Mouse (Mus musculus) CH12.LX (cell line): ENCODE measurements around the gene Tedc1. TPM values are rescaled to one million over a fixed set of nuclear protein-coding genes. Genes with fewer than 3 reads are reported as not detected.

ENCODE experiments used
- DNase-seq: peaks from one replicate; pipeline ENCODE4 v3.0.0-alpha.2; 2013; ENCODE audit errors: extremely low read depth
- H3K27ac ChIP-seq: 2 replicates; pipeline ENCODE4 v1.5.1; 2012; ENCODE audit warnings: low read depth, mild to moderate bottlenecking, control low read depth, moderate library complexity; ENCODE audit not compliant: insufficient read depth
- H3K27me3 ChIP-seq: replicated peaks from 2 replicates; pipeline ENCODE3; 2012; ENCODE audit warnings: inconsistent platforms
- H3K36me3 ChIP-seq, 2 experiments: replicated peaks in 1 of 2; 2 replicates each; pipeline versions ENCODE3 to v1.6.1; 2012; ENCODE audit warnings: inconsistent platforms in 1 of 2, low read length in 1 of 2, mild to moderate bottlenecking in 1 of 2, mixed read lengths in 1 of 2, moderate library complexity in 1 of 2; ENCODE audit not compliant: control insufficient read depth in 1 of 2, insufficient read depth in 1 of 2
- H3K4me1 ChIP-seq, 2 experiments: 2 replicates each; pipeline ENCODE4 v1.6.1; 2012; ENCODE audit warnings: inconsistent platforms in 1 of 2, moderate library complexity in 1 of 2; ENCODE audit not compliant: insufficient read depth in 2 of 2, control insufficient read depth in 1 of 2
- H3K4me2 ChIP-seq: 2 replicates; pipeline ENCODE4 v1.6.1; 2012; ENCODE audit warnings: low read depth, mild to moderate bottlenecking, control low read depth; ENCODE audit not compliant: poor library complexity, insufficient read depth, severe bottlenecking
- H3K4me3 ChIP-seq, 3 experiments: fragments of 150-350 bp in 1 of 3; sonication (generic) in 1 of 3; replicated peaks in 1 of 3; 2 replicates each; pipeline versions ENCODE3 to v1.5.1; 2011 to 2012; ENCODE audit warnings: low read depth in 2 of 3, low read length in 2 of 3, mild to moderate bottlenecking in 2 of 3, moderate library complexity in 2 of 3, control low read depth in 1 of 3, improper control_type of control experiment in 1 of 3, inconsistent platforms in 1 of 3, mixed read lengths in 1 of 3; ENCODE audit not compliant: poor library complexity in 1 of 3
- H3K79me2 ChIP-seq: replicated peaks from 2 replicates; pipeline ENCODE4 v1.6.1; 2012; ENCODE audit warnings: mild to moderate bottlenecking, moderate library complexity; ENCODE audit not compliant: control insufficient read depth, poor library complexity, insufficient read depth, severe bottlenecking; ENCODE audit errors: extremely low read depth
- H3K9ac ChIP-seq: 2 replicates; pipeline ENCODE4 v1.6.1; 2012; ENCODE audit warnings: low read depth, mild to moderate bottlenecking, control low read depth, moderate library complexity; ENCODE audit not compliant: insufficient read depth
- H3K9me3 ChIP-seq: replicated peaks from 2 replicates; pipeline ENCODE3; 2012; ENCODE audit warnings: low read length, inconsistent platforms, mixed read lengths
- BHLHE40 ChIP-seq: IDR thresholded peaks from 2 replicates; pipeline ENCODE4 v1.6.1; 2011; ENCODE audit warnings: mild to moderate bottlenecking, low read depth, low read length, improper control_type of control experiment
- CHD1 ChIP-seq: IDR thresholded peaks from 2 replicates; pipeline ENCODE4 v1.6.1; 2012; ENCODE audit warnings: low read depth, low read length, improper control_type of control experiment, inconsistent platforms
- CHD2 ChIP-seq: IDR thresholded peaks from 2 replicates; pipeline ENCODE4 v1.6.1; 2011; ENCODE audit warnings: low read length, improper control_type of control experiment
- CTCF ChIP-seq, 2 experiments: IDR thresholded peaks in 1 of 2; conservative IDR thresholded peaks in 1 of 2; 2 replicates each; pipeline ENCODE4 v1.5.1; 2011 to 2012; ENCODE audit warnings: low read depth in 2 of 2, low read length in 2 of 2, improper control_type of control experiment in 1 of 2, inconsistent platforms in 1 of 2, mild to moderate bottlenecking in 1 of 2, moderate library complexity in 1 of 2
- E2F4 ChIP-seq: IDR thresholded peaks from 2 replicates; pipeline ENCODE4 v1.6.1; 2011; ENCODE audit warnings: low read depth, low read length, improper control_type of control experiment; ENCODE audit not compliant: insufficient replicate concordance
- ELF1 ChIP-seq: IDR thresholded peaks from 2 replicates; pipeline ENCODE4 v1.6.1; 2014; ENCODE audit warnings: low read depth, mild to moderate bottlenecking, inconsistent platforms, low read length, improper control_type of control experiment
- EP300 ChIP-seq: IDR thresholded peaks from 2 replicates; pipeline ENCODE4 v1.6.1; 2011; ENCODE audit warnings: low read length, improper control_type of control experiment
- ETS1 ChIP-seq: conservative IDR thresholded peaks from 2 replicates; pipeline ENCODE4 v1.6.1; 2012; ENCODE audit warnings: low read depth, mild to moderate bottlenecking, inconsistent platforms, low read length, improper control_type of control experiment, moderate library complexity
- GABPA ChIP-seq: IDR thresholded peaks from 2 replicates; pipeline ENCODE4 v1.6.1; 2012; ENCODE audit warnings: low read depth, low read length, improper control_type of control experiment, inconsistent platforms; ENCODE audit not compliant: insufficient replicate concordance
- HCFC1 ChIP-seq: IDR thresholded peaks from 2 replicates; pipeline ENCODE4 v1.6.1; 2012; ENCODE audit warnings: low read depth, mild to moderate bottlenecking, inconsistent platforms, low read length, improper control_type of control experiment
- IRF4 ChIP-seq: IDR thresholded peaks from 2 replicates; pipeline ENCODE4 v1.6.1; 2014; ENCODE audit warnings: low read depth, mild to moderate bottlenecking, inconsistent platforms, low read length, improper control_type of control experiment
- JUN ChIP-seq: IDR thresholded peaks from 2 replicates; pipeline ENCODE4 v1.6.1; 2011; ENCODE audit warnings: low read depth, mild to moderate bottlenecking, low read length, improper control_type of control experiment, moderate library complexity; ENCODE audit not compliant: insufficient read depth
- JUND ChIP-seq: conservative IDR thresholded peaks from 2 replicates; pipeline ENCODE4 v1.6.1; 2011; ENCODE audit warnings: low read depth, low read length, improper control_type of control experiment
- KAT2A ChIP-seq: IDR thresholded peaks from 2 replicates; pipeline ENCODE4 v1.6.1; 2012; ENCODE audit warnings: low read length, improper control_type of control experiment, inconsistent platforms; ENCODE audit not compliant: insufficient replicate concordance
- MAFK ChIP-seq: IDR thresholded peaks from 2 replicates; pipeline ENCODE4 v1.6.1; 2011; ENCODE audit warnings: low read length, improper control_type of control experiment; ENCODE audit not compliant: insufficient replicate concordance
- MAX ChIP-seq: IDR thresholded peaks from 2 replicates; pipeline ENCODE4 v1.6.1; 2011; ENCODE audit warnings: low read length, improper control_type of control experiment
- MAZ ChIP-seq: IDR thresholded peaks from 2 replicates; pipeline ENCODE4 v1.6.1; 2012; ENCODE audit warnings: low read depth, mild to moderate bottlenecking, inconsistent platforms, low read length, improper control_type of control experiment, moderate library complexity
- MEF2A ChIP-seq: IDR thresholded peaks from 2 replicates; pipeline ENCODE4 v1.6.1; 2014; ENCODE audit warnings: low read depth, mild to moderate bottlenecking, inconsistent platforms, low read length, improper control_type of control experiment, borderline replicate concordance
- MXI1 ChIP-seq: IDR thresholded peaks from 2 replicates; pipeline ENCODE4 v1.6.1; 2011; ENCODE audit warnings: mild to moderate bottlenecking, low read depth, low read length, improper control_type of control experiment
- MYC ChIP-seq: IDR thresholded peaks from 2 replicates; pipeline ENCODE4 v1.6.1; 2011; ENCODE audit warnings: low read depth, mild to moderate bottlenecking, improper control_type of control experiment, low read length
- NELFE ChIP-seq: IDR thresholded peaks from 2 replicates; pipeline ENCODE4 v1.6.1; 2011; ENCODE audit warnings: low read depth, low read length, improper control_type of control experiment
- NRF1 ChIP-seq: IDR thresholded peaks from 2 replicates; pipeline ENCODE4 v1.6.1; 2014; ENCODE audit warnings: low read depth, mild to moderate bottlenecking, inconsistent platforms, low read length, improper control_type of control experiment, moderate library complexity
- PAX5 ChIP-seq: IDR thresholded peaks from 2 replicates; pipeline ENCODE4 v1.6.1; 2012; ENCODE audit warnings: low read length, inconsistent platforms, mixed read lengths
- POLR2A ChIP-seq: IDR thresholded peaks from 2 replicates; pipeline ENCODE4 v1.6.1; 2011; ENCODE audit warnings: low read depth, mild to moderate bottlenecking, improper control_type of control experiment, low read length
- POLR2AphosphoS2 ChIP-seq: IDR thresholded peaks from 2 replicates; pipeline ENCODE4 v1.6.1; 2011; ENCODE audit warnings: low read depth, low read length, improper control_type of control experiment
- RAD21 ChIP-seq: IDR thresholded peaks from 2 replicates; pipeline ENCODE4 v1.6.1; 2011; ENCODE audit warnings: low read depth, mild to moderate bottlenecking, low read length, improper control_type of control experiment, moderate library complexity
- RCOR1 ChIP-seq: conservative IDR thresholded peaks from 2 replicates; pipeline ENCODE4 v1.6.1; 2012; ENCODE audit warnings: low read depth, mild to moderate bottlenecking, inconsistent platforms, low read length, improper control_type of control experiment
- SIN3A ChIP-seq: IDR thresholded peaks from 2 replicates; pipeline ENCODE4 v1.6.1; 2012; ENCODE audit warnings: low read length, improper control_type of control experiment, inconsistent platforms
- SMC3 ChIP-seq: IDR thresholded peaks from 2 replicates; pipeline ENCODE4 v1.6.1; 2011; ENCODE audit warnings: low read depth, low read length, improper control_type of control experiment
- TBP ChIP-seq: conservative IDR thresholded peaks from 2 replicates; pipeline ENCODE4 v1.6.1; 2011; ENCODE audit warnings: low read depth, low read length, improper control_type of control experiment
- TCF12 ChIP-seq: IDR thresholded peaks from 2 replicates; pipeline ENCODE4 v1.6.1; 2014; ENCODE audit warnings: low read depth, mild to moderate bottlenecking, inconsistent platforms, low read length, improper control_type of control experiment
- UBTF ChIP-seq: IDR thresholded peaks from 2 replicates; pipeline ENCODE4 v1.6.1; 2012; ENCODE audit warnings: low read depth, mild to moderate bottlenecking, inconsistent platforms, low read length, improper control_type of control experiment, moderate library complexity
- USF1 ChIP-seq: IDR thresholded peaks from 2 replicates; pipeline ENCODE4 v1.6.1; 2014; ENCODE audit warnings: low read depth, mild to moderate bottlenecking, inconsistent platforms, low read length, improper control_type of control experiment
- USF2 ChIP-seq: conservative IDR thresholded peaks from 2 replicates; pipeline ENCODE4 v1.6.1; 2011; ENCODE audit warnings: low read depth, low read length, improper control_type of control experiment
- ZC3H11A ChIP-seq: IDR thresholded peaks from 2 replicates; pipeline ENCODE4 v1.6.1; 2012; ENCODE audit warnings: low read depth, mild to moderate bottlenecking, inconsistent platforms, low read length, improper control_type of control experiment
- ZKSCAN1 ChIP-seq: IDR thresholded peaks from 2 replicates; pipeline ENCODE4 v1.6.1; 2012; ENCODE audit warnings: low read depth, inconsistent platforms, low read length, improper control_type of control experiment, borderline replicate concordance
- ZMIZ1 ChIP-seq: IDR thresholded peaks from 2 replicates; pipeline ENCODE4 v1.6.1; 2012; ENCODE audit warnings: low read depth, mild to moderate bottlenecking, inconsistent platforms, low read length, improper control_type of control experiment
- ZNF384 ChIP-seq: IDR thresholded peaks from 2 replicates; pipeline ENCODE4 v1.6.1; 2012; ENCODE audit warnings: low read depth, low read length, improper control_type of control experiment, inconsistent platforms
- dilution Hi-C: fragments of 300-500 bp; cut with MboI; formaldehyde crosslinking; loops from 2 replicates; pipeline ENCODE4 v1.14.3; 2020; ENCODE audit warnings: low sequenced_read_pairs; ENCODE audit not compliant: extremely low pct_unique_long_range_greater_than_20kb, extremely low pct_ligation_motif_present
- in situ Hi-C: fragments of 300-500 bp; cut with MboI; formaldehyde crosslinking; loops from 3 replicates; pipeline ENCODE4 v1.14.3; 2019; ENCODE audit warnings: low sequenced_read_pairs, low pct_ligation_motif_present, low pct_unique_long_range_greater_than_20kb, mixed read lengths
- polyA plus RNA-seq: library from polyadenylated mRNA; unstranded; fragments of >175 nt; gene quantifications from 2 replicates; pipeline ENCODE4 v1.2.1, GENCODE M21; 2012; ENCODE audit warnings: low read depth; ENCODE audit not compliant: insufficient read length
- total RNA-seq, 2 experiments: library from RNA; depleted of rRNA; stranded (reverse); fragments of 300-350 nt in 1 of 2; fragments of >200 nt in 1 of 2; gene quantifications; 2 replicates each; pipeline ENCODE4 v1.2.3; 2012 to 2014

The Tedc1 gene
- 14.0 and 16.2 TPM in 2 replicates for total RNA-seq (2012; rRNA removed)
- total RNA-seq (2014; rRNA removed): 5.4 and 6.4 TPM in 2 replicates
- polyA plus RNA-seq: 9.0 and 9.8 TPM in 2 replicates

- TF ChIP-seq MEF2A: peak; percentile 77
- no peak for TF ChIP-seq POLR2AphosphoS2
- peak; percentile 100 for TF ChIP-seq NRF1
- TF ChIP-seq MYC: peak; percentile 62; the same call in 1 of the 2 replicates
- no peak for TF ChIP-seq USF2
- TF ChIP-seq POLR2A: peak; percentile 83
- TF ChIP-seq MXI1: no peak; the same call in 1 of the 2 replicates
- no peak for TF ChIP-seq PAX5
- peak; percentile 98 for TF ChIP-seq CHD2
- no peak for TF ChIP-seq JUND
- 0 out of 2 replicates have a peak, but pooled peaks have one; percentile 15 for TF ChIP-seq UBTF
- TF ChIP-seq ZC3H11A: peak; percentile 8; the same call in 1 of the 2 replicates
- peak; percentile 100 for TF ChIP-seq ELF1
- TF ChIP-seq MAZ: peak; percentile 97
- 0 out of 2 replicates have a peak, but pooled peaks have one; percentile 38 for TF ChIP-seq ZMIZ1
- no peak; the same call in 1 of the 2 replicates for TF ChIP-seq BHLHE40
- peak; percentile 76 for TF ChIP-seq MAX
- TF ChIP-seq EP300: no peak
- TF ChIP-seq IRF4: peak; percentile 48; the same call in 1 of the 2 replicates
- TF ChIP-seq CHD1: no peak
- peak; percentile 93 for TF ChIP-seq RAD21
- no peak for TF ChIP-seq USF1
- TF ChIP-seq CTCF (conservative IDR thresholded peaks at IDR 0.05 in 1 of 2, IDR thresholded peaks at IDR 0.05 in 1 of 2; ENCODE audit: low read depth in 2 of 2, low read length in 2 of 2): peak; percentile 37 to 99; a peak in 3 of 4 replicates
- no peak for TF ChIP-seq ETS1
- TF ChIP-seq GABPA: no peak
- no peak for TF ChIP-seq ZKSCAN1
- TF ChIP-seq MAFK: no peak
- TF ChIP-seq JUN: no peak
- TF ChIP-seq SIN3A: peak; percentile 95
- peak; percentile 88 for TF ChIP-seq SMC3
- TF ChIP-seq ZNF384: no peak
- TF ChIP-seq TBP: peak; percentile 38; the same call in 1 of the 2 replicates
- peak; percentile 76 for TF ChIP-seq TCF12
- TF ChIP-seq NELFE: peak; percentile 68
- TF ChIP-seq KAT2A: no peak; the same call in 1 of the 2 replicates
- TF ChIP-seq HCFC1: peak; percentile 75
- TF ChIP-seq E2F4: 0 out of 2 replicates have a peak, but pooled peaks have one; percentile 86
- TF ChIP-seq RCOR1: no peak
- TF ChIP-seq, all 38 proteins: peak for 21
- Histone ChIP-seq H3K27me3 (peaks cover 40% of the 10 kb centered on the region), H3K79me2 (no peaks in the 10 kb centered on the region), H3K36me3 (peaks cover 4 to 28% of the 10 kb centered on the region in 2 experiments), H3K9ac (peak within 1 kb of the TSS; percentile 56), H3K9me3 (no peaks in the 10 kb centered on the region), H3K4me2 (peak within 1 kb of the TSS; percentile 60), H3K27ac (peak within 1 kb of the TSS; percentile 37), H3K4me3 (peak within 1 kb of the TSS; percentile 67 to 78 (median 72)), H3K4me1 (peaks cover 15 to 24% of the 10 kb centered on the region in 2 experiments; a peak in 3 of 4 replicates)
- in situ Hi-C loops (loop anchor here (5.0 kb wide), 1 partner anchor 56 kb away; no protein-coding TSS in a partner anchor), dilution Hi-C loops (no loop called here)
- DNase-seq: peak; percentile 99
Observed at GRCm38 (mm10) chr12:113155887-113156539, at the start of gene Tedc1. Gene Tedc1, plus strand, starts transcription at chr12:113156421.
